ENCODE assay signal across 29 mouse cellular contexts in genomic region chr5:114746886-114747285, GRCm38 (mm10). TPM values are rescaled to one million over a fixed set of nuclear protein-coding genes. Genes with fewer than 3 reads are reported as not detected.
A peak's percentile ranks its signal among the peaks of the same experiment; 100 is the strongest.
DNase-seq lines count a peak whose midpoint lies in the region; ATAC-seq and TF ChIP-seq lines count a peak whose summit lies in the region.
"Had no signal": no experiment of that assay in that cellular context is flagged by ENCODE, and none has a peak within 500 bp of the region (broad histone marks: within the 10 kb centered on the region; RNA-seq: fewer than 3 reads in every experiment).

No protein-coding gene starts in this region.

- no peak overlapping the region for H3K4me3 ChIP-seq in cerebellum, adult 2 months (replicated peaks; ENCODE audit: insufficient read depth, low read depth, low read length)
- no peak overlapping the region for H3K4me3 ChIP-seq in left cerebral cortex, adult 2 months
- no peak overlapping the region for H3K4me3 ChIP-seq in cortical plate, adult 2 months (ENCODE audit: insufficient read depth, low read length)
- no peak overlapping the region for H3K4me3 ChIP-seq in midbrain, embryonic 13.5 days (replicated peaks)
- H3K4me3 ChIP-seq: embryonic facial prominence, embryonic 10.5 days; embryonic facial prominence, embryonic 13.5 days; erythroblast, embryonic 14.5 days; forebrain, embryonic 12.5 days; forebrain, embryonic 15.5 days; heart, embryonic 12.5 days; heart, embryonic 15.5 days had no signal

- no peaks in the 10 kb centered on the region for H3K9me3 ChIP-seq in midbrain, embryonic 13.5 days
- H3K9me3 ChIP-seq: embryonic facial prominence, embryonic 10.5 days; embryonic facial prominence, embryonic 13.5 days; forebrain, embryonic 12.5 days; forebrain, embryonic 15.5 days; heart, embryonic 12.5 days; heart, embryonic 15.5 days had no signal

- no peaks in the 10 kb centered on the region for H3K27me3 ChIP-seq in cerebellum, adult 2 months (ENCODE audit: control insufficient read depth, insufficient read depth, low read length)
- H3K27me3 ChIP-seq in midbrain, embryonic 13.5 days, result no peaks in the 10 kb centered on the region
- H3K27me3 ChIP-seq: embryonic facial prominence, embryonic 13.5 days; forebrain, embryonic 12.5 days; forebrain, embryonic 15.5 days; heart, embryonic 12.5 days; heart, embryonic 15.5 days had no signal

- H3K36me3 ChIP-seq in midbrain, embryonic 13.5 days, result peaks cover 88% of the 10 kb centered on the region

- H3K4me1 ChIP-seq in cerebellum, adult 2 months (ENCODE audit: control insufficient read depth, insufficient read depth, low read length), result peaks cover 54% of the 10 kb centered on the region
- no peaks in the 10 kb centered on the region for H3K4me1 ChIP-seq in cortical plate, adult 2 months (ENCODE audit: control insufficient read depth, insufficient read depth, low read length)
- H3K4me1 ChIP-seq in midbrain, embryonic 13.5 days (replicated peaks), result no peaks in the 10 kb centered on the region
- H3K4me1 ChIP-seq: embryonic facial prominence, embryonic 10.5 days; embryonic facial prominence, embryonic 13.5 days; forebrain, embryonic 12.5 days had no signal

- TF ChIP-seq CTCF in cerebellum, adult 2 months (IDR thresholded peaks at IDR 0.05; ENCODE audit: borderline replicate concordance, insufficient read depth, low read depth, low read length), result no peak
- TF ChIP-seq CTCF in left cerebral cortex, adult 2 months (IDR thresholded peaks at IDR 0.05), result no peak
- TF ChIP-seq CTCF in cortical plate, adult 2 months (IDR thresholded peaks at IDR 0.05; ENCODE audit: extremely low read depth, insufficient read depth, low read length), result no peak

- H3K4me2 ChIP-seq in midbrain, embryonic 13.5 days (replicated peaks), result no peak overlapping the region
- H3K4me2 ChIP-seq: embryonic facial prominence, embryonic 13.5 days; forebrain, embryonic 12.5 days; forebrain, embryonic 15.5 days; heart, embryonic 12.5 days; heart, embryonic 15.5 days; hindbrain, embryonic 14.5 days had no signal

- no peak for TF ChIP-seq POLR2A in cerebellum, adult 2 months (IDR thresholded peaks at IDR 0.05; ENCODE audit: borderline replicate concordance, insufficient read depth, low read length)
- TF ChIP-seq POLR2A in cortical plate, adult 2 months (IDR thresholded peaks at IDR 0.05; ENCODE audit: extremely low read depth, insufficient read depth, low read length), result no peak

- no peak for DNase-seq in cerebellum, adult 2 months
- DNase-seq in cerebellum, adult 11-12 months, result no peak
- no peak for DNase-seq in left cerebral cortex, adult 2 months (ENCODE audit: extremely low spot score in 1 of 2, low spot score in 2 of 2)
- DNase-seq in left cerebral cortex, postnatal 4 days, result no peak
- peak; percentile 64 for DNase-seq in A20 (ENCODE audit: low read depth, low spot score)
- no peak for DNase-seq in heart, postnatal 10 days
- DNase-seq: adrenal gland, adult 8-10 months; adrenal gland, postnatal 25 days; cerebellum, adult 18-20 months; cerebellum, adult 9-11 months; cerebellum, postnatal 25 days; embryo, embryonic 11 days; gastrocnemius, postnatal 25 days; heart, adult 18-20 months; heart, postnatal 14 days; heart, postnatal 4 days had no signal

- 0 out of 2 replicates have a peak overlapping the region, but pooled peaks have one; percentile 0 for H3K27ac ChIP-seq in cerebellum, adult 2 months (ENCODE audit: insufficient read depth, low read length)
- peak overlapping the region; percentile 30; the same call in 1 of the 2 replicates for H3K27ac ChIP-seq in left cerebral cortex, adult 2 months
- 0 out of 2 replicates have a peak overlapping the region, but pooled peaks have one; percentile 14 for H3K27ac ChIP-seq in cortical plate, adult 2 months (ENCODE audit: insufficient read depth, low read length)
- no peak overlapping the region for H3K27ac ChIP-seq in midbrain, embryonic 13.5 days
- H3K27ac ChIP-seq: embryonic facial prominence, embryonic 10.5 days; embryonic facial prominence, embryonic 13.5 days; forebrain, embryonic 12.5 days; forebrain, embryonic 15.5 days; heart, embryonic 15.5 days; hindbrain, embryonic 14.5 days; hindbrain, postnatal 0 days had no signal

- 79% methylated on average over 4 of the region's 4 CpGs for WGBS in cerebellum, adult 2 months
- 90% methylated on average over 4 of the region's 4 CpGs for WGBS in midbrain, embryonic 13.5 days

- ATAC-seq in midbrain, embryonic 13.5 days, result no peak
- ATAC-seq: activated CD4-positive, CD25-positive, alpha-beta regulatory T cell, adult 4 months; CD4-positive, CD25-positive, alpha-beta regulatory T cell, adult 4 months; forebrain, embryonic 15.5 days; hindbrain, postnatal 0 days had no signal

- no peak overlapping the region for H3K9ac ChIP-seq in midbrain, embryonic 13.5 days (replicated peaks)
- H3K9ac ChIP-seq: embryonic facial prominence, embryonic 13.5 days; forebrain, embryonic 12.5 days; forebrain, embryonic 15.5 days; heart, embryonic 12.5 days; heart, embryonic 15.5 days; hindbrain, embryonic 14.5 days had no signal

- intact Hi-C loops in left cerebral cortex, adult 2 months (cut with DNase I), result no loop called here
- intact Hi-C loops in left cerebral cortex, postnatal 4 days (cut with DNase I), result no loop called here
- intact Hi-C loops in heart, postnatal 10 days (cut with DNase I), result loop anchor here (2.0 kb wide), 1 partner anchor 24 kb away; no protein-coding TSS in a partner anchor

RNA-seq across cellular contexts. Expression of gene Ankrd13a, which starts 27.6 kb away (rescaled TPM):
- 61.6 and 62.1 TPM in 2 replicates for polyA plus RNA-seq in cerebellum, adult 2 months (2012; rRNA removed)
- total RNA-seq in left cerebral cortex, adult 2 months (2021), result 10 to 100 TPM; 31.0 to 38.8 TPM
- 10 to 100 TPM; 42.5 to 42.9 TPM for total RNA-seq in left cerebral cortex, postnatal 4 days (2021)
- 36.2 and 38.5 TPM in 2 replicates for polyA plus RNA-seq in cortical plate, adult 2 months (2012; rRNA removed)
- 34.9 and 48.3 TPM in 2 replicates for polyA plus RNA-seq in midbrain, embryonic 13.5 days (2015; fragmentation: Nextera tagmentation; extraction: Ambion mirVana)
- total RNA-seq in heart, postnatal 10 days (2021), result 10 to 100 TPM; 54.4 to 55.6 TPM

RNA-seq across cellular contexts. Expression of gene Git2, which starts 28.4 kb away (rescaled TPM):
- polyA plus RNA-seq in cerebellum, adult 2 months (2012; rRNA removed), result 96.5 and 107 TPM in 2 replicates
- 10 to 100 TPM; 42.7 to 43.7 TPM for total RNA-seq in left cerebral cortex, adult 2 months (2021)
- total RNA-seq in left cerebral cortex, postnatal 4 days (2021), result 10 to 100 TPM; 58.3 to 59.1 TPM
- 44.0 and 44.1 TPM in 2 replicates for polyA plus RNA-seq in cortical plate, adult 2 months (2012; rRNA removed)
- 41.5 and 49.8 TPM in 2 replicates for polyA plus RNA-seq in midbrain, embryonic 13.5 days (2015; fragmentation: Nextera tagmentation; extraction: Ambion mirVana)
- 10 to 100 TPM; 48.0 to 52.2 TPM for total RNA-seq in heart, postnatal 10 days (2021)

RNA-seq across cellular contexts. Expression of gene Tchp, which starts 39.3 kb away (rescaled TPM):
- polyA plus RNA-seq in cerebellum, adult 2 months (2012; rRNA removed), result 33.9 and 35.5 TPM in 2 replicates
- total RNA-seq in left cerebral cortex, adult 2 months (2021), result 10 to 100 TPM; 13.9 to 15.6 TPM
- 10 to 100 TPM; 12.7 to 14.6 TPM for total RNA-seq in left cerebral cortex, postnatal 4 days (2021)
- polyA plus RNA-seq in cortical plate, adult 2 months (2012; rRNA removed), result 14.8 and 15.6 TPM in 2 replicates
- polyA plus RNA-seq in midbrain, embryonic 13.5 days (2015; fragmentation: Nextera tagmentation; extraction: Ambion mirVana), result 18.5 and 19.7 TPM in 2 replicates
- 1 to 10 TPM; 5.1 to 5.7 TPM for total RNA-seq in heart, postnatal 10 days (2021)

RNA-seq across cellular contexts. Expression of gene Gltp, which starts 56.1 kb away (rescaled TPM):
- 79.3 and 87.5 TPM in 2 replicates for polyA plus RNA-seq in cerebellum, adult 2 months (2012; rRNA removed)
- total RNA-seq in left cerebral cortex, adult 2 months (2021), result 10 to 100 TPM; 21.8 to 22.4 TPM
- 10 to 100 TPM; 15.3 to 16.8 TPM for total RNA-seq in left cerebral cortex, postnatal 4 days (2021)
- 58.0 and 69.6 TPM in 2 replicates for polyA plus RNA-seq in cortical plate, adult 2 months (2012; rRNA removed)
- polyA plus RNA-seq in midbrain, embryonic 13.5 days (2015; fragmentation: Nextera tagmentation; extraction: Ambion mirVana), result 41.1 and 43.2 TPM in 2 replicates
- 10 to 100 TPM; 20.6 to 21.5 TPM for total RNA-seq in heart, postnatal 10 days (2021)
